Mouse (Mus musculus) ES-E14 (cell line): ENCODE data around the gene Slc38a10. TPM values are rescaled to one million over a fixed set of nuclear protein-coding genes. Genes with fewer than 3 reads are reported as not detected.

ENCODE experiments used
- DNase-seq: peaks from one replicate; pipeline ENCODE4 v3.0.0-alpha.2; 2013; ENCODE audit warnings: low read depth, low spot score
- H3K27ac ChIP-seq: 2 replicates; pipeline ENCODE4 v1.5.1; 2012; ENCODE audit warnings: low read depth, mild to moderate bottlenecking, low read length, moderate library complexity, mixed read lengths; ENCODE audit not compliant: poor library complexity, insufficient read depth, severe bottlenecking
- H3K36me3 ChIP-seq: 2 replicates; pipeline ENCODE4 v1.6.1; 2012; ENCODE audit warnings: mild to moderate bottlenecking, low read length, moderate library complexity, mixed read lengths; ENCODE audit not compliant: control insufficient read depth, poor library complexity, insufficient read depth, severe bottlenecking
- H3K4me1 ChIP-seq, 2 experiments: fragments of 150-350 bp in 1 of 2; sonication (generic) in 1 of 2; 2 replicates each; pipeline ENCODE4 v1.6.1; 2012; ENCODE audit warnings: low read length in 2 of 2, mild to moderate bottlenecking in 1 of 2, mixed read lengths in 1 of 2; ENCODE audit not compliant: control insufficient read depth in 2 of 2, insufficient read depth in 2 of 2, poor library complexity in 1 of 2
- H3K4me3 ChIP-seq, 2 experiments: fragments of 150-350 bp in 1 of 2; sonication (generic) in 1 of 2; 2 replicates each; pipeline ENCODE4 v1.5.1; 2012; ENCODE audit warnings: low read length in 2 of 2, low read depth in 1 of 2, mild to moderate bottlenecking in 1 of 2, mixed read lengths in 1 of 2; ENCODE audit not compliant: insufficient read depth in 1 of 2, poor library complexity in 1 of 2, severe bottlenecking in 1 of 2
- H3K9ac ChIP-seq: 2 replicates; pipeline ENCODE4 v1.6.1; 2012; ENCODE audit warnings: low read depth, mild to moderate bottlenecking, low read length, mixed read lengths; ENCODE audit not compliant: poor library complexity, insufficient read depth, severe bottlenecking
- H3K9me3 ChIP-seq: fragments of 150-350 bp; sonication (generic); 2 replicates; pipeline ENCODE4 v1.6.1; 2012; ENCODE audit warnings: low read depth, mild to moderate bottlenecking, low read length; ENCODE audit not compliant: control insufficient read depth, insufficient read depth
- CHD2 ChIP-seq: IDR thresholded peaks from 2 replicates; pipeline ENCODE4 v1.6.1; 2014; ENCODE audit warnings: mild to moderate bottlenecking, low read depth, low read length, inconsistent platforms
- HCFC1 ChIP-seq: IDR thresholded peaks from 2 replicates; pipeline ENCODE4 v1.6.1; 2012; ENCODE audit warnings: low read length, inconsistent platforms, borderline replicate concordance; ENCODE audit not compliant: insufficient read depth
- MAFK ChIP-seq: IDR thresholded peaks from 2 replicates; pipeline ENCODE4 v1.6.1; 2014; ENCODE audit warnings: mild to moderate bottlenecking, low read depth, low read length, inconsistent platforms; ENCODE audit not compliant: insufficient read depth
- ZC3H11A ChIP-seq: IDR thresholded peaks from 2 replicates; pipeline ENCODE4 v1.6.1; 2012; ENCODE audit warnings: low read depth, mild to moderate bottlenecking, inconsistent platforms, low read length, borderline replicate concordance
- ZNF384 ChIP-seq: IDR thresholded peaks from 2 replicates; pipeline ENCODE4 v1.6.1; 2012; ENCODE audit warnings: low read depth, low read length, inconsistent platforms
- in situ Hi-C, 2 experiments: fragments of 600-800 bp; cut with MboI; formaldehyde crosslinking; loops; one replicate each; pipeline ENCODE4 v1.15.1; 2025; ENCODE audit warnings: low sequenced_read_pairs in 2 of 2, inconsistent platforms in 1 of 2; ENCODE audit not compliant: unreplicated experiment in 2 of 2
- total RNA-seq: library from RNA; depleted of rRNA; stranded (reverse); fragments of 300-350 nt; gene quantifications from 2 replicates; pipeline ENCODE4 v1.2.3, GENCODE M21; 2012

Slc38a10 gene
- total RNA-seq, 1 experiment: 146 TPM

DNA sequence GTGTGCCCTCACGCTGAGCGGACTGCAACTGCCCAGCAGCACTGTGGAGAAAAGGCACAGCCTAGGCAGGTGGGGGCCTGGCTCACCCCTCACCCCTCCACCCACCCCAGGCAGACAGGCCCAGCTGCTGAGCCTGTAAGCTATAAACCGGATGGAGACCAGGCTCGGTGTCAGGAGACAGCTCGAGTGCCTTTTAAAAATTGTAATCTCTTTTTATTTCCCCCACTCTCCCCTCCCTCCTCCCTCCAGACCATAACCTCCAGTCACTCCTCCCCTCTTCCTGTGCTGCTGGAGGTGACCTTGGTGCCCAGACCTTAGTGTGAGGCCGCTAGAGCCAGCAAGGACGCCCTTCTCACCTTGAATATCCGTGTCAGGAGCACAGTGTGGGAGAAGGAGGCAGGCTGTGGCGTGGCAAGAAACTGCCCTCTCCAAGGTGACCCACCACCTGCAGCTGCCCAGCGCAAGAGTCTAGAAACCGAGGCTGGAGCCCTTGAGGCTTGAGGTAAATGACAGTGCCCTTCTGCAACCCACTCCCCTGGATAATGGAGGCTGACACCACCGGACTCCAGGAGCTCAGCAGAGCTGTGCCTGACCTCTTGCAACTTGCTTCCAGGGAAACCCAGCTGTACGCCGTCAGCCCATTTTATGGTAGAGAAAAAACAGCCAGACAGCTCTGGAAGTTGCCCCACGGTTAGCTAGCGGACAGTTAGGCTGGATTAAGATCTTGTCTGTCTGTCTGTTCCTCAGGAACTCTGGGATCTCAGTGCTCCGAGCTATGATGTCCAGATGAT, 13.5 kb upstream of the Slc38a10 start:
- Histone ChIP-seq H3K36me3 (no peaks in the 10 kb centered on the region), H3K27ac (no peak overlapping the region), H3K4me1 (peaks cover 12 to 39% of the 10 kb centered on the region in 2 experiments), H3K9me3 (no peaks in the 10 kb centered on the region), H3K4me3 (no peak overlapping the region), H3K9ac (peak overlapping the region; percentile 31; the same call in 1 of the 2 replicates)
- in situ Hi-C loops: no loop called here
- DNase-seq: no peak
- TF ChIP-seq ZC3H11A (no peak), MAFK (no peak), ZNF384 (no peak), HCFC1 (no peak), CHD2 (no peak)

DNA sequence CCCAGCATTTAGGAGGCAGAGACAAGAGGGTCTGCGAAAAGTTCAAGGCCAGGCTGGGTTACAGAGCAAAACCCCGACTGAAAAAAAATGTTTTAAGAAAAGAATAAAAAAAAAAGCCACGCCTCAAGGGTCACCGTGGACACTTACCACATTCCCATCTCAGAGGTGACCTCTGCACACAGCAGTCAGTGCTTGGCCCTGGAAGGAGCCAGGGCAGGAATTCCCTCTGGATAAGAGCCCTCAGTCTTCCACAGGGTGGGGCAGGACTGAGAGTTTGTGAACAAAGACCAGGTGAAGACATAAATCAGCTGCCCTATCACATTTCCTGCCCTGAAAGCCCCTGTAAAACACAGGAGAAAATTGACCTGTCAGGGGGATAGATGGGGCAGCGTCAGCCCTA, 12.9 kb upstream of the Slc38a10 start:
- in situ Hi-C loops: no loop called here
- no peaks in the 10 kb centered on the region for H3K9me3 ChIP-seq
- H3K27ac ChIP-seq: no peak overlapping the region
- H3K4me3 ChIP-seq: no peak overlapping the region
- no peaks in the 10 kb centered on the region for H3K36me3 ChIP-seq
- H3K4me1 ChIP-seq: peaks cover 13 to 38% of the 10 kb centered on the region in 2 experiments
- no peak for TF ChIP-seq HCFC1
- no peak for TF ChIP-seq ZNF384
- TF ChIP-seq CHD2: no peak
- no peak for TF ChIP-seq ZC3H11A
- peak overlapping the region; percentile 31; the same call in 1 of the 2 replicates for H3K9ac ChIP-seq
- DNase-seq: no peak

DNA sequence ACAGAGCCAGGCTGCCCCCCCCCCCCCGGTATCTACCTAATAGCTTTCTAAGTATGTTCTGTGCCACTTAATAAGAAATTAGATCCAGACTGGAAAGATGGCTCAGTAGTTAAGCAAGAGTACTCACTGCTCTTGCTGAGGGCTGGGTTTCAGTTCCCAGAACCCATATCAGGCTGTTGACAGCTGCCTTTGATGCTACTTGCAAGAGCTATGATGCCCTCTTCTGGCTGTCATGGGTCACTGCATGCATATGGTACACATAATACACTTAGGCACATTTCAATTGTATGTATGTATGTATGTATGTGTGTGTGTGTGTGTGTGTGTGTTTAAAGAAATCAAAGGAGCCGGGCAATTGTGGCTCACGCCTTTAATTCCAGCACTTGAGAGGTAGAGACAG, 12.1 kb upstream of the Slc38a10 start:
- in situ Hi-C loops: no loop called here
- Histone ChIP-seq H3K9ac (no peak overlapping the region), H3K9me3 (no peaks in the 10 kb centered on the region), H3K27ac (no peak overlapping the region), H3K4me3 (no peak overlapping the region), H3K36me3 (no peaks in the 10 kb centered on the region), H3K4me1 (peaks cover 13 to 34% of the 10 kb centered on the region in 2 experiments)
- no peak for DNase-seq
- TF ChIP-seq CHD2 (no peak), HCFC1 (no peak), ZNF384 (no peak), ZC3H11A (no peak), MAFK (no peak)

DNA sequence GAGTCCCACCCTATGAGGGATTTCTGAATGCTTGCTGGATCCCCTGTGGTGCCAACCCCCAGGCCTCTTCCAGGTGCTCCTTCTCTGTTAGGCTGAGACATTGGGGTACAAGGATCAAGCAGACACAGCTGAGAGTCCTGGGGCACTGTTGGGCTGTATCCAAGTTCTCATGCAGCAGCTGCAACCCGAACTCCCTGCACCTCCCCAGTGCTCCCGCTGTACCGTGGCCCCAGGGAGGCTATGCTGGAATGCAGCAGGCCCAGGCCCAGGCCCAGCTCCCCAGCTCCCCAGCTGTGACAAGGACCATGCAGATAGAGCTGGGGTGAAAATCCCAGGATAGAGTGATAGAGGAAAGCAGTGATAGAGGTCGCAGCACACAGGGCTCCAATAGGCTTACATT, 10.1 kb upstream of the Slc38a10 start:
- H3K36me3 ChIP-seq: no peaks in the 10 kb centered on the region
- TF ChIP-seq ZNF384 (no peak), ZC3H11A (no peak), CHD2 (no peak), HCFC1 (no peak), MAFK (no peak)
- H3K4me3 ChIP-seq: no peak overlapping the region
- in situ Hi-C loops: no loop called here
- H3K9me3 ChIP-seq: no peaks in the 10 kb centered on the region
- no peak overlapping the region for H3K27ac ChIP-seq
- no peak overlapping the region for H3K9ac ChIP-seq
- DNase-seq: no peak
- peaks cover 4 to 22% of the 10 kb centered on the region in 2 experiments; a peak in 2 of 4 replicates for H3K4me1 ChIP-seq
